Mouse (Mus musculus): Measurements from ENCODE around the gene Taf5l. TPM values are rescaled to one million over a fixed set of nuclear protein-coding genes. Genes with fewer than 3 reads are reported as not detected.
"Not testable (repeated sequence)": the region's sequence is repeated elsewhere in the genome, so short reads cannot be mapped to it uniquely, and the experiment has no call there.

Taf5l gene
- total and polyA plus RNA-seq, 3 experiments: 86.3 to 88.4 TPM; not detected in 1

DNA sequence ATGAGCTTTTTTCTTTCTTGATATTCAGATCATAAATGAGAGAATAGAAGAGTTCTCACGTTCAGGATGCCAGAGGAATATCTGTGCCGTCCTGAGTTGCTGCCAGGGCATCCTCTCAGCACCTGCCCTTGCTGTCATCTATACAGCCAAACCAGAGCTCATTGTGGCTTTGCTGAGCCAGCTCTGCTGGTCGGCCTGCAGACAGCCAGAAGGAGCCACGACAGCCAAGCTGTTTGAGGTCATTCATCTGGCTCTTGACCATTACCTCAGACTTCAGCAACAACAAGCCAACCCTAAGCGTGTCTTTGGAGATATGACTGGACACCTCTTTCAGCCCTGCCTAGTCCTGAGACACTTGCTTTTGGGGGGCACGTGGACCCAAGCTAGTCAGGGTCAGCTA is 6.6 kb upstream of the Taf5l start:
- TF ChIP-seq RCOR1 (IDR thresholded peaks at IDR 0.05; ENCODE audit: low read depth, low read length): no peak
- no peak for TF ChIP-seq ZMIZ1 (IDR thresholded peaks at IDR 0.05; ENCODE audit: low read depth, low read length)
- no peak for TF ChIP-seq TCF12 (IDR thresholded peaks at IDR 0.05; ENCODE audit: low read depth, low read length)
- TF ChIP-seq CTCF (IDR thresholded peaks at IDR 0.05 in 2 of 3, conservative IDR thresholded peaks at IDR 0.05 in 1 of 3; ENCODE audit: control insufficient read depth in 1 of 3, insufficient read depth in 1 of 3, low read depth in 2 of 3, low read length in 3 of 3, poor library complexity in 1 of 3, severe bottlenecking in 1 of 3): no peak
- TF ChIP-seq CHD1 (IDR thresholded peaks at IDR 0.05; ENCODE audit: low read depth, low read length): no peak
- TF ChIP-seq MAZ (IDR thresholded peaks at IDR 0.05; ENCODE audit: low read depth, low read length): no peak
- no peak for TF ChIP-seq ZKSCAN1 (IDR thresholded peaks at IDR 0.05; ENCODE audit: low read depth, low read length)
- TF ChIP-seq BHLHE40 (IDR thresholded peaks at IDR 0.05; ENCODE audit: borderline replicate concordance, low read depth, low read length): no peak
- TF ChIP-seq SIN3A (IDR thresholded peaks at IDR 0.05; ENCODE audit: low read length): no peak
- TF ChIP-seq E2F4 (IDR thresholded peaks at IDR 0.05; ENCODE audit: borderline replicate concordance, low read depth, low read length): no peak
- TF ChIP-seq CHD2 (IDR thresholded peaks at IDR 0.05; ENCODE audit: low read length): no peak
- no peak for TF ChIP-seq MXI1 (IDR thresholded peaks at IDR 0.05; ENCODE audit: low read depth, low read length)
- TF ChIP-seq ZC3H11A (IDR thresholded peaks at IDR 0.05; ENCODE audit: low read depth, low read length): no peak
- TF ChIP-seq MYC (IDR thresholded peaks at IDR 0.05; ENCODE audit: low read depth, low read length): no peak
- no peak for TF ChIP-seq SMC3 (IDR thresholded peaks at IDR 0.05; ENCODE audit: low read depth, low read length)
- no peak for TF ChIP-seq RAD21 (IDR thresholded peaks at IDR 0.05; ENCODE audit: low read depth, low read length)
- TF ChIP-seq NRF1 (IDR thresholded peaks at IDR 0.05; ENCODE audit: insufficient read depth, low read depth, low read length, poor library complexity, severe bottlenecking): no peak
- no peak for TF ChIP-seq ELF1 (IDR thresholded peaks at IDR 0.05; ENCODE audit: low read depth, low read length)
- no peak for TF ChIP-seq POLR2A (IDR thresholded peaks at IDR 0.05; ENCODE audit: control insufficient read depth in 1 of 2, insufficient read depth in 1 of 2, low read depth in 1 of 2, low read length in 2 of 2, poor library complexity in 1 of 2)
- TF ChIP-seq JUND (IDR thresholded peaks at IDR 0.05; ENCODE audit: low read depth, low read length): no peak
- Histone ChIP-seq H3K9me3 (replicated peaks; ENCODE audit: insufficient read depth, low read length) (no peaks in the 10 kb centered on the region), H3K4me1 (ENCODE audit: control insufficient read depth in 1 of 2, insufficient read depth in 2 of 2, low read length in 2 of 2) (peaks cover 0 to 5% of the 10 kb centered on the region in 2 experiments; a peak in 3 of 4 replicates), H3K9ac (ENCODE audit: control insufficient read depth, low read depth, low read length, poor library complexity, severe bottlenecking) (no peak overlapping the region), H3K27me3 (ENCODE audit: control insufficient read depth in 1 of 2, insufficient read depth in 2 of 2, low read length in 2 of 2) (no peaks in the 10 kb centered on the region), H3K27ac (ENCODE audit: control insufficient read depth, low read depth, low read length) (no peak overlapping the region), H3K4me3 (ENCODE audit: control insufficient read depth in 1 of 2, insufficient read depth in 1 of 2, low read depth in 2 of 2, low read length in 2 of 2) (no peak overlapping the region), H3K36me3 (ENCODE audit: control insufficient read depth in 1 of 2, insufficient read depth in 2 of 2, low read length in 2 of 2) (peaks cover 25 to 52% of the 10 kb centered on the region in 2 experiments), H3K79me2 (ENCODE audit: control insufficient read depth, insufficient read depth, low read length, poor library complexity) (peaks cover 41% of the 10 kb centered on the region)
- DNase-seq (ENCODE audit: low read depth, low spot score): no peak

DNA sequence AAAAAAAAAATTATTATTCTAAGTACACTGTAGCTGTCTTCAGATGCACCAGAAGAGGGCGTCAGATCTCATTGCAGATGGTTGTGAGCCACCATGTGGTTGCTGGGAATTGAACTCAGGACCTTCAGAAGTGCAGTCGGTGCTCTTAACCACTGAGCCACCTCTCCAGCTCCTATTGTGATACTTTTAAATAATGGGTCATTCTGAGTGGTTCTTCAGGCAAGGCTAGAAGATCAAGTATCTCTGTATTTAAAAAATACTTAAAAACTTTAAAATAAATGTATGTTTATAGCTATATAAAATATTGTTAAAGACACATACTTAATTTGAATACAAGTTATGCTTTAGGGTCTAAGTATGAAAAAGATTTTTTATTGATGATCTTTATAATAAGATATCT is 5.1 kb upstream of the Taf5l start:
- H3K9me3 ChIP-seq (replicated peaks; ENCODE audit: insufficient read depth, low read length); H3K27ac ChIP-seq (ENCODE audit: control insufficient read depth, low read depth, low read length); H3K4me1 ChIP-seq (ENCODE audit: control insufficient read depth in 1 of 2, insufficient read depth in 2 of 2, low read length in 2 of 2); H3K9ac ChIP-seq (ENCODE audit: control insufficient read depth, low read depth, low read length, poor library complexity, severe bottlenecking); H3K4me3 ChIP-seq (ENCODE audit: control insufficient read depth in 1 of 2, insufficient read depth in 1 of 2, low read depth in 2 of 2, low read length in 2 of 2); H3K27me3 ChIP-seq (ENCODE audit: control insufficient read depth in 1 of 2, insufficient read depth in 2 of 2, low read length in 2 of 2): not testable (repeated sequence)
- peak in 2 of 3 experiments; percentile 23 to 39; a peak in 3 of 6 replicates for TF ChIP-seq CTCF (IDR thresholded peaks at IDR 0.05 in 2 of 3, conservative IDR thresholded peaks at IDR 0.05 in 1 of 3; ENCODE audit: control insufficient read depth in 1 of 3, insufficient read depth in 1 of 3, low read depth in 2 of 3, low read length in 3 of 3, poor library complexity in 1 of 3, severe bottlenecking in 1 of 3)
- TF ChIP-seq TBP (IDR thresholded peaks at IDR 0.05; ENCODE audit: low read depth, low read length): peak; percentile 97
- TF ChIP-seq ZNF384 (IDR thresholded peaks at IDR 0.05; ENCODE audit: low read depth, low read length): peak; percentile 70; the same call in 1 of the 2 replicates
- peaks cover 26 to 48% of the 10 kb centered on the region in 2 experiments for H3K36me3 ChIP-seq (ENCODE audit: control insufficient read depth in 1 of 2, insufficient read depth in 2 of 2, low read length in 2 of 2)
- H3K79me2 ChIP-seq (ENCODE audit: control insufficient read depth, insufficient read depth, low read length, poor library complexity): peaks cover 50% of the 10 kb centered on the region
- DNase-seq (ENCODE audit: low read depth, low spot score): peak; percentile 39
